Mouse (Mus musculus): Measurements from ENCODE around the gene Podnl1. TPM values are rescaled to one million over a fixed set of nuclear protein-coding genes. Genes with fewer than 3 reads are reported as not detected.

The Podnl1 gene
- polyA plus RNA-seq, 1 experiment from 2014 or later = 0.30 TPM

DNA sequence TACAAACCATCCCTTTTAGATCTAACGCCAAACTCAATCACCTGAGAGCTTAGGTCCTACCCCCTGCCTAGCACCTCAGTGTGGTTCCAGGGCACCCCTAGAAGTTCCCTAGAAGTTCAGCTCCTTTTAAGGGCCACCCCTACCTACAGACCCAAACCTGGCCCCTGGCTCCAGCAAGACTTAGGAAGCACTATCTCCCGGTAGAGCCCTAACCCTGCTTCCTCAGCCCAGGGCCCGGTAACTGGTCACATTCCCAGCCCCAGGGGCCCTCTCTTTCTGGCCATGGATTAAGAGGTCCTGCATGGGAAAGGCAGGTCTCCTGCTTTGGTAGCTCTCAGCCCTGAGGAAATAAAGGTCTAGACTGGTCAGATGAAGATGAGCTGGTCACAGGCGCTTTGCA, 54.2 kb downstream of the Podnl1 start:
- Histone ChIP-seq H3K9me3 (ENCODE audit: low read length) (no peaks in the 10 kb centered on the region), H3K36me3 (ENCODE audit: insufficient read depth, low read length) (peaks cover 7% of the 10 kb centered on the region; the same call in 1 of the 2 replicates), H3K27me3 (ENCODE audit: insufficient read depth, low read length) (no peaks in the 10 kb centered on the region), H3K4me1 (ENCODE audit: insufficient read depth, low read length) (peaks cover 71% of the 10 kb centered on the region), H3K27ac (ENCODE audit: low read length) (peak overlapping the region; percentile 91), H3K4me2 (replicated peaks; ENCODE audit: low read depth, low read length) (peak overlapping the region; percentile 54), H3K4me3 (ENCODE audit: low read length) (peak overlapping the region; percentile 20), H3K9ac (replicated peaks; ENCODE audit: low read length) (peak overlapping the region; percentile 69)
- ATAC-seq (ENCODE audit: low FRiP score, low TSS enrichment) = 0 out of 2 replicates have a peak, but pooled peaks have one; percentile 9
- WGBS = 14% methylated on average over 4 of the region's 4 CpGs

DNA sequence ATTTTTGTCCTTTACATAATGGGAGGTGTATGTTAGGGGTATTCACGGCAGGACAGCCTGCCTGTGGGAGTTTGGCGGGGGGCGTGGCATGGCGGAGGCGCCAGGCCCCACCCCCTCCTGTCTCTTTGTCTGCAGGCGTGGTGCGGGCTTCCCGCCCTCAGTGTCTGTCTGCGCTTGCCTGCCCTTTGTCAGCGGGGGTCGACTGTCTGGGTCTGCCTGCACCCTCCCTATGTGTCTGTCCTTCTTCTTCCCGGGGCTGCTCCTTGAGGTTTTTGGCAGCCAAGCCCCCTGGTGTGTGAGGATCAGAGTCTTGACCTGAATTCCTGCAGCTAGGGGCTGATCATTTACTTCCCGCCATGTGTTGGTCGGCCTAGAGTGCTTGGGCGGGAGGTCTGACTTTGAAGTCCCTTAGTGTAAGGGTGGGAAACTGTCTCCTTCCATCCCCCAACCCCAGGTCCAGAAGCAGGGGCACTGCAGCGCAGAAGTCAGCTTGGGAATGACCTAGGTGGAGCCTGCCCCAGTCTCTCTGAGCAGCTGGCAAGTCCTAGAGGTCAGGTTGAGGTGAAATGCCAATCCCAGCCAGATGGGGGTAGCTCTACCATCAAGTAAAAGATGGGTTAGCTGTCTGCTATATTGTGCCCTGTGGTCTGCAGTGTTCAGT, 54.9 kb downstream of the Podnl1 start:
- Histone ChIP-seq H3K9ac (replicated peaks; ENCODE audit: low read length) (peak overlapping the region; percentile 69), H3K36me3 (ENCODE audit: insufficient read depth, low read length) (0 out of 2 replicates have a peak, but pooled peaks cover 3% of the 10 kb centered on the region), H3K9me3 (ENCODE audit: low read length) (no peaks in the 10 kb centered on the region), H3K4me3 (ENCODE audit: low read length) (peak overlapping the region; percentile 20), H3K27me3 (ENCODE audit: insufficient read depth, low read length) (no peaks in the 10 kb centered on the region), H3K4me1 (ENCODE audit: insufficient read depth, low read length) (peaks cover 71% of the 10 kb centered on the region), H3K27ac (ENCODE audit: low read length) (peak overlapping the region; percentile 91), H3K4me2 (replicated peaks; ENCODE audit: low read depth, low read length) (peak overlapping the region; percentile 54)
- 2% methylated on average over 16 of the region's 16 CpGs for WGBS
- ATAC-seq (ENCODE audit: low FRiP score, low TSS enrichment) = peak; percentile 64

MicroRNAs within 50 kb of the gene (microRNA counts, 519-probe panel; counts per million panel counts)
- microRNA mmu-miR-181c (2,766 counts per million, percentile 66 among the panel's probes with 10 or more counts), microRNA mmu-miR-709 (2,491 counts per million, percentile 61 among the panel's probes with 10 or more counts)

Small RNA genes within 50 kb of the gene (microRNA-seq; reads per million reads assigned to microRNA genes)
- gene Gm25110 (not detected), gene Mir181c (4,506 reads per million, percentile 91 among the genes with 10 or more reads in this experiment), gene Mir181d (3,520 reads per million, percentile 89 among the genes with 10 or more reads in this experiment), gene Mir709 (not detected)

Other genes starting within 250 kb of the Podnl1 start
- gene Adgrl1, start 225.9 kb upstream of the Podnl1 start, polyA plus RNA-seq (2015; fragmentation: Nextera tagmentation; extraction: Ambion mirVana) = 17.8 and 19.6 TPM in 2 replicates
- gene Gm10644, start 170.8 kb upstream of the Podnl1 start, polyA plus RNA-seq (2015; fragmentation: Nextera tagmentation; extraction: Ambion mirVana) = 0.85 and 1.0 TPM in 2 replicates
- 58.2 and 65.1 TPM in 2 replicates for gene Asf1b, start 170.5 kb upstream of the Podnl1 start, polyA plus RNA-seq (2015; fragmentation: Nextera tagmentation; extraction: Ambion mirVana)
- 105 and 143 TPM in 2 replicates for gene Prkaca, start 153.0 kb upstream of the Podnl1 start, polyA plus RNA-seq (2015; fragmentation: Nextera tagmentation; extraction: Ambion mirVana)
- 9.4 and 11.6 TPM in 2 replicates for gene Samd1, start 128.3 kb upstream of the Podnl1 start, polyA plus RNA-seq (2015; fragmentation: Nextera tagmentation; extraction: Ambion mirVana)
- gene 1700067K01Rik, start 124.5 kb upstream of the Podnl1 start, polyA plus RNA-seq (2015; fragmentation: Nextera tagmentation; extraction: Ambion mirVana) = 0.51 and 1.1 TPM in 2 replicates
- 7.5 and 9.0 TPM in 2 replicates for gene 2210011C24Rik, start 113.8 kb upstream of the Podnl1 start, polyA plus RNA-seq (2015; fragmentation: Nextera tagmentation; extraction: Ambion mirVana)
- 15.5 and 16.7 TPM in 2 replicates for gene Palm3, start 104.5 kb upstream of the Podnl1 start, polyA plus RNA-seq (2015; fragmentation: Nextera tagmentation; extraction: Ambion mirVana)
- 2.9 TPM in 2 replicates for gene Il27ra, start 83.4 kb upstream of the Podnl1 start, polyA plus RNA-seq (2015; fragmentation: Nextera tagmentation; extraction: Ambion mirVana)
- not detected in 2 replicates for gene Rln3, start 81.0 kb upstream of the Podnl1 start, polyA plus RNA-seq (2015; fragmentation: Nextera tagmentation; extraction: Ambion mirVana)
- gene Gm10643, start 60.9 kb upstream of the Podnl1 start, polyA plus RNA-seq (2015; fragmentation: Nextera tagmentation; extraction: Ambion mirVana) = 1.2 TPM in 2 replicates
- gene Rfx1, start 59.2 kb upstream of the Podnl1 start, polyA plus RNA-seq (2015; fragmentation: Nextera tagmentation; extraction: Ambion mirVana) = 10.5 and 11.2 TPM in 2 replicates
- gene Dcaf15, start 21.2 kb upstream of the Podnl1 start, polyA plus RNA-seq (2015; fragmentation: Nextera tagmentation; extraction: Ambion mirVana) = 11.0 and 11.3 TPM in 2 replicates
- gene Cc2d1a, start 21.9 kb downstream of the Podnl1 start, polyA plus RNA-seq (2015; fragmentation: Nextera tagmentation; extraction: Ambion mirVana) = 29.0 and 31.1 TPM in 2 replicates
- 1.7 and 1.9 TPM in 2 replicates for gene 4930432K21Rik, start 22.0 kb downstream of the Podnl1 start, polyA plus RNA-seq (2015; fragmentation: Nextera tagmentation; extraction: Ambion mirVana)
- gene Nanos3, start 59.2 kb downstream of the Podnl1 start, polyA plus RNA-seq (2015; fragmentation: Nextera tagmentation; extraction: Ambion mirVana) = 2.6 and 3.1 TPM in 2 replicates
- gene Zswim4, start 111.1 kb downstream of the Podnl1 start, polyA plus RNA-seq (2015; fragmentation: Nextera tagmentation; extraction: Ambion mirVana) = 18.3 and 18.5 TPM in 2 replicates
- gene D8Ertd738e, start 123.7 kb downstream of the Podnl1 start, polyA plus RNA-seq (2015; fragmentation: Nextera tagmentation; extraction: Ambion mirVana) = 321 and 330 TPM in 2 replicates
- 70.1 and 71.1 TPM in 2 replicates for gene Mri1, start 131.3 kb downstream of the Podnl1 start, polyA plus RNA-seq (2015; fragmentation: Nextera tagmentation; extraction: Ambion mirVana)
- gene Ccdc130, start 144.4 kb downstream of the Podnl1 start, polyA plus RNA-seq (2015; fragmentation: Nextera tagmentation; extraction: Ambion mirVana) = 20.5 and 22.6 TPM in 2 replicates